Mouse (Mus musculus): Measurements from ENCODE around the gene Ceacam19. TPM values are rescaled to one million over a fixed set of nuclear protein-coding genes. Genes with fewer than 3 reads are reported as not detected.
"Not testable (repeated sequence)": the region's sequence is repeated elsewhere in the genome, so short reads cannot be mapped to it uniquely, and the experiment has no call there.

The Ceacam19 gene
- not detected in 2 replicates for polyA plus RNA-seq (2015; fragmentation: Nextera tagmentation; extraction: Ambion mirVana)

- Histone ChIP-seq H3K27ac (ENCODE audit: low read depth, low read length) (no peak within 1 kb of the TSS), H3K9me3 (ENCODE audit: control insufficient read depth, low read length) (no peaks in the 10 kb centered on the region), H3K4me1 (ENCODE audit: control insufficient read depth, insufficient read depth, low read depth, low read length) (no peaks in the 10 kb centered on the region), H3K27me3 (replicated peaks; ENCODE audit: control insufficient read depth, insufficient read depth, low read length) (no peaks in the 10 kb centered on the region), H3K9ac (ENCODE audit: low read depth, low read length) (no peak within 1 kb of the TSS), H3K4me3 (ENCODE audit: low read length) (no peak within 1 kb of the TSS), H3K4me2 (ENCODE audit: low read length) (no peak within 1 kb of the TSS), H3K36me3 (ENCODE audit: control insufficient read depth, insufficient read depth, low read length) (no peaks in the 10 kb centered on the region)
- 74% methylated on average over 7 of the region's 7 CpGs for WGBS
- no peak for ATAC-seq
Observed at GRCm38 (mm10) chr7:19887849-19888248, at the start of gene Ceacam19. TSS of gene Ceacam19 (minus strand) at chr7:19887965.

GRCm38 (mm10) chr7:19937229-19937821 lies 49.6 kb upstream of the Ceacam19 start:
- ATAC-seq: no peak
- Histone ChIP-seq H3K4me3 (ENCODE audit: low read length) (no peak overlapping the region), H3K9me3 (ENCODE audit: control insufficient read depth, low read length) (no peaks in the 10 kb centered on the region), H3K27ac (ENCODE audit: low read depth, low read length) (no peak overlapping the region), H3K36me3 (ENCODE audit: control insufficient read depth, insufficient read depth, low read length) (no peaks in the 10 kb centered on the region), H3K27me3 (replicated peaks; ENCODE audit: control insufficient read depth, insufficient read depth, low read length) (no peaks in the 10 kb centered on the region), H3K9ac (ENCODE audit: low read depth, low read length) (no peak overlapping the region), H3K4me1 (ENCODE audit: control insufficient read depth, insufficient read depth, low read depth, low read length) (no peaks in the 10 kb centered on the region; the same call in 1 of the 2 replicates), H3K4me2 (ENCODE audit: low read length) (no peak overlapping the region)
- 82% methylated on average over 11 of the region's 11 CpGs for WGBS

- Histone ChIP-seq H3K4me2 (ENCODE audit: low read length) (no peak overlapping the region), H3K27ac (ENCODE audit: low read depth, low read length) (no peak overlapping the region), H3K36me3 (ENCODE audit: control insufficient read depth, insufficient read depth, low read length) (no peaks in the 10 kb centered on the region), H3K4me3 (ENCODE audit: low read length) (no peak overlapping the region), H3K27me3 (replicated peaks; ENCODE audit: control insufficient read depth, insufficient read depth, low read length) (no peaks in the 10 kb centered on the region), H3K4me1 (ENCODE audit: control insufficient read depth, insufficient read depth, low read depth, low read length) (no peaks in the 10 kb centered on the region; the same call in 1 of the 2 replicates), H3K9ac (ENCODE audit: low read depth, low read length) (no peak overlapping the region), H3K9me3 (ENCODE audit: control insufficient read depth, low read length) (no peaks in the 10 kb centered on the region)
- 77% methylated on average over 6 of the region's 6 CpGs for WGBS
- no peak for ATAC-seq
Observed at GRCm38 (mm10) chr7:19935961-19936360, 48.2 kb upstream of the Ceacam19 start.

GRCm38 (mm10) chr7:19935171-19935751 lies 47.5 kb upstream of the Ceacam19 start:
- no peak overlapping the region for H3K4me2 ChIP-seq (ENCODE audit: low read length)
- H3K36me3 ChIP-seq (ENCODE audit: control insufficient read depth, insufficient read depth, low read length): no peaks in the 10 kb centered on the region
- H3K27me3 ChIP-seq (replicated peaks; ENCODE audit: control insufficient read depth, insufficient read depth, low read length): no peaks in the 10 kb centered on the region
- H3K9ac ChIP-seq (ENCODE audit: low read depth, low read length): no peak overlapping the region
- ATAC-seq: no peak
- WGBS: 81% methylated on average over 20 of the region's 20 CpGs
- H3K27ac ChIP-seq (ENCODE audit: low read depth, low read length): no peak overlapping the region
- H3K9me3 ChIP-seq (ENCODE audit: control insufficient read depth, low read length): no peaks in the 10 kb centered on the region
- no peak overlapping the region for H3K4me3 ChIP-seq (ENCODE audit: low read length)
- no peaks in the 10 kb centered on the region; the same call in 1 of the 2 replicates for H3K4me1 ChIP-seq (ENCODE audit: control insufficient read depth, insufficient read depth, low read depth, low read length)

- no peaks in the 10 kb centered on the region for H3K9me3 ChIP-seq (ENCODE audit: control insufficient read depth, low read length)
- no peaks in the 10 kb centered on the region for H3K27me3 ChIP-seq (replicated peaks; ENCODE audit: control insufficient read depth, insufficient read depth, low read length)
- WGBS: 20% methylated on average over 21 of the region's 21 CpGs
- H3K4me1 ChIP-seq (ENCODE audit: control insufficient read depth, insufficient read depth, low read depth, low read length): no peaks in the 10 kb centered on the region; the same call in 1 of the 2 replicates
- ATAC-seq: peak; percentile 84
- H3K4me3 ChIP-seq (ENCODE audit: low read length): peak overlapping the region; percentile 32
- H3K36me3 ChIP-seq (ENCODE audit: control insufficient read depth, insufficient read depth, low read length): no peaks in the 10 kb centered on the region
- peak overlapping the region; percentile 67 for H3K27ac ChIP-seq (ENCODE audit: low read depth, low read length)
- peak overlapping the region; percentile 55 for H3K4me2 ChIP-seq (ENCODE audit: low read length)
- peak overlapping the region; percentile 44; the same call in 1 of the 2 replicates for H3K9ac ChIP-seq (ENCODE audit: low read depth, low read length)
Observed at GRCm38 (mm10) chr7:19932877-19933809, 45.4 kb upstream of the Ceacam19 start.

GRCm38 (mm10) chr7:19932133-19932876 lies 44.5 kb upstream of the Ceacam19 start:
- Histone ChIP-seq H3K9ac (ENCODE audit: low read depth, low read length) (0 out of 2 replicates have a peak overlapping the region, but pooled peaks have one; percentile 16), H3K27me3 (replicated peaks; ENCODE audit: control insufficient read depth, insufficient read depth, low read length) (no peaks in the 10 kb centered on the region), H3K27ac (ENCODE audit: low read depth, low read length) (no peak overlapping the region), H3K4me2 (ENCODE audit: low read length) (peak overlapping the region; percentile 55), H3K9me3 (ENCODE audit: control insufficient read depth, low read length) (no peaks in the 10 kb centered on the region), H3K36me3 (ENCODE audit: control insufficient read depth, insufficient read depth, low read length) (no peaks in the 10 kb centered on the region), H3K4me1 (ENCODE audit: control insufficient read depth, insufficient read depth, low read depth, low read length) (no peaks in the 10 kb centered on the region; the same call in 1 of the 2 replicates), H3K4me3 (ENCODE audit: low read length) (peak overlapping the region; percentile 32; the same call in 1 of the 2 replicates)
- WGBS: 24% methylated on average over 13 of the region's 13 CpGs
- ATAC-seq: peak; percentile 62

GRCm38 (mm10) chr7:19930481-19930880 lies 42.7 kb upstream of the Ceacam19 start:
- not testable (repeated sequence) for H3K9me3 ChIP-seq (ENCODE audit: control insufficient read depth, low read length)
- 73% methylated on average over 6 of the region's 6 CpGs for WGBS

DNA sequence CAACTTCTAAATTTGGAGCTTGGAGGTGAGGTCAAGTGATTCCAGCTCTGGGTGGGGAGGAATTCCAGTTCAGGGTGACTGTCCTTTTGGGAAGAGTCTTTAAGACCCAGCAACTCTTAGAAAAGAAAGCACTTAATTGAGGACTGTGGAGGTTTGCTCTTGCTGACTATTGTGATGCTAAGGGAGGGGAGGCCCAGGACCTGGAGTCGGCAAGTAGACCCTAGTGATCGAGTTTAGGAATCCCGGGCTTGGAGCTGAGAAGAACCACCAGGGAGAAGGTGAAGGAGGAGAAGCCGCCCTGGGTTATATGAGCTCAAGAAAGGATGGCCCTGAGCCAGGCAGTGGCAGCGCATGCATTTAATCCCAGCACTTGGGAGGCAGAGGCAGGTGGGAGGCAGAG lies 40.7 kb upstream of the Ceacam19 start:
- H3K4me2 ChIP-seq (ENCODE audit: low read length): no peak overlapping the region
- no peaks in the 10 kb centered on the region for H3K9me3 ChIP-seq (ENCODE audit: control insufficient read depth, low read length)
- no peak for ATAC-seq
- H3K27ac ChIP-seq (ENCODE audit: low read depth, low read length): no peak overlapping the region
- H3K27me3 ChIP-seq (replicated peaks; ENCODE audit: control insufficient read depth, insufficient read depth, low read length): no peaks in the 10 kb centered on the region
- no peak overlapping the region for H3K9ac ChIP-seq (ENCODE audit: low read depth, low read length)
- WGBS: 63% methylated on average over 5 of the region's 5 CpGs
- no peak overlapping the region for H3K4me3 ChIP-seq (ENCODE audit: low read length)
- no peaks in the 10 kb centered on the region for H3K36me3 ChIP-seq (ENCODE audit: control insufficient read depth, insufficient read depth, low read length)
- H3K4me1 ChIP-seq (ENCODE audit: control insufficient read depth, insufficient read depth, low read depth, low read length): no peaks in the 10 kb centered on the region; the same call in 1 of the 2 replicates

More at GRCm38 (mm10) chr7:19930481-19930880, 42.7 kb upstream of the Ceacam19 start:
- H3K27ac ChIP-seq (ENCODE audit: low read depth, low read length); H3K4me3 ChIP-seq (ENCODE audit: low read length); H3K36me3 ChIP-seq (ENCODE audit: control insufficient read depth, insufficient read depth, low read length); H3K4me2 ChIP-seq (ENCODE audit: low read length); H3K9ac ChIP-seq (ENCODE audit: low read depth, low read length); H3K4me1 ChIP-seq (ENCODE audit: control insufficient read depth, insufficient read depth, low read depth, low read length); H3K27me3 ChIP-seq (replicated peaks; ENCODE audit: control insufficient read depth, insufficient read depth, low read length); ATAC-seq: not testable (repeated sequence)
